24 mouse cellular contexts compared by ENCODE assay signal in the genomic region with DNA sequence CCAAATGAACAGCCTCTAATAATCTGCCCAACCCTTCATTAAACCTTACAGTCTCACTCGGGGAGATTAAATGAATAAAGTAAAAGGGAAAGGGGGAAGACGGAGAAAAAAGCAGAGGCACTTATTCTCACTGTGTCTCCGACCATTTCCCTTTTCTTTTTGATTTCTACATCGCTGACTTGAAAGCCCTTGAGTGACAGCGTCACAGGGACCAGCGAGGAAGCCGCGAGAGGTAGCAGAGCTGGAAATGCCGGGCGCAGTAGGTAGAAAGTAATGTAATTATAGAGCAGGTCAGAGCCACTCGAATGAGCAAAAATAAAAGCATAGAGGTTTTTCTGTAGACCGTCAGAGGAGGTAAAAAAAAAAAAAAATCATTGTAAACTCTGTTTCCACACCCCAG. TPM values are rescaled to one million over a fixed set of nuclear protein-coding genes. Genes with fewer than 3 reads are reported as not detected.
DNase-seq lines count a peak whose midpoint lies in the region; ATAC-seq and TF ChIP-seq lines count a peak whose summit lies in the region.
"Had no signal": no experiment of that assay in that cellular context is flagged by ENCODE, and none has a peak within 500 bp of the region (broad histone marks: within the 10 kb centered on the region; RNA-seq: fewer than 3 reads in every experiment).

No protein-coding gene starts in this region.

- TF ChIP-seq POLR2A in liver, adult 2 months (IDR thresholded peaks at IDR 0.05; ENCODE audit: extremely low read depth, insufficient read depth, low read length) = no peak

- no peak for ATAC-seq in forebrain, embryonic 12.5 days (ENCODE audit: low FRiP score)
- ATAC-seq in liver, embryonic 11.5 days (replicated peaks; ENCODE audit: low FRiP score) = no peak
- ATAC-seq in forebrain, embryonic 15.5 days (replicated peaks) = no peak
- ATAC-seq: intestine, postnatal 0 days had no signal

- 39% methylated on average over 12 of the region's 12 CpGs for WGBS in forebrain, embryonic 12.5 days
- 64% methylated on average over 12 of the region's 12 CpGs for WGBS in forebrain, embryonic 10.5 days
- WGBS in liver, adult 2 months = 86% methylated on average over 12 of the region's 12 CpGs
- 81% methylated on average over 12 of the region's 12 CpGs for WGBS in liver, embryonic 11.5 days
- 15% methylated on average over 12 of the region's 12 CpGs for WGBS in forebrain, embryonic 15.5 days

- no peak overlapping the region for H3K9ac ChIP-seq in forebrain, embryonic 12.5 days
- H3K9ac ChIP-seq in liver, adult 2 months (ENCODE audit: low read depth, low read length) = no peak overlapping the region
- no peak overlapping the region for H3K9ac ChIP-seq in liver, embryonic 11.5 days (ENCODE audit: low read depth, low read length)
- H3K9ac ChIP-seq in forebrain, embryonic 15.5 days (replicated peaks) = no peak overlapping the region
- H3K9ac ChIP-seq: embryonic facial prominence, embryonic 13.5 days; heart, embryonic 12.5 days; heart, embryonic 15.5 days; hindbrain, embryonic 14.5 days had no signal

- no peak overlapping the region for H3K4me2 ChIP-seq in forebrain, embryonic 12.5 days
- H3K4me2 ChIP-seq in liver, embryonic 11.5 days = no peak overlapping the region
- H3K4me2 ChIP-seq in forebrain, embryonic 15.5 days (replicated peaks) = no peak overlapping the region
- H3K4me2 ChIP-seq: embryonic facial prominence, embryonic 13.5 days; heart, embryonic 12.5 days; heart, embryonic 15.5 days; hindbrain, embryonic 14.5 days had no signal

- peaks cover 41% of the 10 kb centered on the region for H3K27me3 ChIP-seq in forebrain, embryonic 12.5 days
- peaks cover 47% of the 10 kb centered on the region for H3K27me3 ChIP-seq in forebrain, embryonic 10.5 days (ENCODE audit: poor library complexity, severe bottlenecking)
- no peaks in the 10 kb centered on the region for H3K27me3 ChIP-seq in liver, adult 2 months (ENCODE audit: control insufficient read depth, insufficient read depth, low read length)
- no peaks in the 10 kb centered on the region for H3K27me3 ChIP-seq in liver, embryonic 11.5 days (replicated peaks; ENCODE audit: control insufficient read depth, insufficient read depth, low read length)
- H3K27me3 ChIP-seq in forebrain, embryonic 15.5 days = peaks cover 4% of the 10 kb centered on the region; the same call in 1 of the 2 replicates
- H3K27me3 ChIP-seq: CH12.LX; embryonic facial prominence, embryonic 13.5 days; heart, embryonic 12.5 days had no signal

- DNase-seq in forebrain, embryonic 10.5 days (ENCODE audit: extremely low spot score, low spot score) = no peak
- peak; percentile 3 for DNase-seq in liver, adult 2 months (ENCODE audit: extremely low read depth, low read depth, low spot score)
- no peak for DNase-seq in liver, embryonic 11.5 days (ENCODE audit: low spot score)
- DNase-seq in heart, postnatal 10 days = no peak
- no peak for DNase-seq in heart, postnatal 25 days (ENCODE audit: low spot score)
- DNase-seq: adrenal gland, adult 2 months; adrenal gland, postnatal 14 days; B cell, adult 2 months; cerebellum, adult 11-12 months; cerebellum, adult 9-11 months; cerebellum, postnatal 25 days; gastrocnemius, postnatal 25 days; heart, adult 18-20 months; heart, postnatal 14 days; kidney, adult 2 months had no signal

- TF ChIP-seq CTCF in liver, adult 2 months (IDR thresholded peaks at IDR 0.05; ENCODE audit: low read depth, low read length) = no peak

- no peaks in the 10 kb centered on the region for H3K36me3 ChIP-seq in forebrain, embryonic 12.5 days (replicated peaks)
- peaks cover 11% of the 10 kb centered on the region; the same call in 1 of the 2 replicates for H3K36me3 ChIP-seq in forebrain, embryonic 10.5 days (replicated peaks)
- peaks cover 88% of the 10 kb centered on the region for H3K36me3 ChIP-seq in liver, adult 2 months (ENCODE audit: control insufficient read depth, insufficient read depth, low read length)
- peaks cover 11% of the 10 kb centered on the region for H3K36me3 ChIP-seq in liver, embryonic 11.5 days (ENCODE audit: control insufficient read depth, insufficient read depth, low read length)
- H3K36me3 ChIP-seq in forebrain, embryonic 15.5 days = no peaks in the 10 kb centered on the region
- H3K36me3 ChIP-seq: G1E; heart, embryonic 15.5 days had no signal

- peak overlapping the region; percentile 50; the same call in 1 of the 2 replicates for H3K27ac ChIP-seq in forebrain, embryonic 12.5 days
- no peak overlapping the region for H3K27ac ChIP-seq in forebrain, embryonic 10.5 days
- no peak overlapping the region for H3K27ac ChIP-seq in liver, adult 2 months (replicated peaks; ENCODE audit: insufficient read depth, low read depth, low read length)
- H3K27ac ChIP-seq in liver, embryonic 11.5 days (ENCODE audit: low read depth, low read length) = no peak overlapping the region
- 0 out of 2 replicates have a peak overlapping the region, but pooled peaks have one; percentile 14 for H3K27ac ChIP-seq in forebrain, embryonic 15.5 days (replicated peaks)
- H3K27ac ChIP-seq: embryonic facial prominence, embryonic 13.5 days; heart, embryonic 15.5 days; hindbrain, embryonic 14.5 days had no signal

- peaks cover 14% of the 10 kb centered on the region; the same call in 1 of the 2 replicates for H3K9me3 ChIP-seq in forebrain, embryonic 12.5 days
- H3K9me3 ChIP-seq in forebrain, embryonic 10.5 days = peaks cover 15% of the 10 kb centered on the region
- peaks cover 9% of the 10 kb centered on the region; the same call in 1 of the 2 replicates for H3K9me3 ChIP-seq in liver, embryonic 11.5 days (ENCODE audit: control insufficient read depth, low read length)
- H3K9me3 ChIP-seq in forebrain, embryonic 15.5 days = peaks cover 8% of the 10 kb centered on the region; the same call in 1 of the 2 replicates

- no peak overlapping the region for H3K4me3 ChIP-seq in forebrain, embryonic 12.5 days (replicated peaks)
- no peak overlapping the region for H3K4me3 ChIP-seq in forebrain, embryonic 10.5 days
- no peak overlapping the region for H3K4me3 ChIP-seq in liver, adult 2 months (ENCODE audit: insufficient read depth, low read depth, low read length)
- no peak overlapping the region for H3K4me3 ChIP-seq in liver, embryonic 11.5 days (ENCODE audit: low read depth, low read length)
- H3K4me3 ChIP-seq in forebrain, embryonic 15.5 days = no peak overlapping the region
- H3K4me3 ChIP-seq: embryonic facial prominence, embryonic 13.5 days; heart, embryonic 12.5 days; heart, embryonic 15.5 days had no signal

- H3K79me2 ChIP-seq in liver, adult 2 months (ENCODE audit: control insufficient read depth, insufficient read depth, low read length) = no peaks in the 10 kb centered on the region

- intact Hi-C loops in heart, postnatal 10 days (cut with DNase I) = no loop called here
- intact Hi-C loops in heart, postnatal 25 days (cut with DNase I) = no loop called here

- H3K4me1 ChIP-seq in forebrain, embryonic 12.5 days = peaks cover 22% of the 10 kb centered on the region
- H3K4me1 ChIP-seq in forebrain, embryonic 10.5 days = peaks cover 45% of the 10 kb centered on the region
- H3K4me1 ChIP-seq in liver, adult 2 months (ENCODE audit: control insufficient read depth, insufficient read depth, low read length) = no peaks in the 10 kb centered on the region
- no peaks in the 10 kb centered on the region for H3K4me1 ChIP-seq in liver, embryonic 11.5 days (replicated peaks; ENCODE audit: control insufficient read depth, insufficient read depth, low read length)
- peaks cover 6% of the 10 kb centered on the region; the same call in 1 of the 2 replicates for H3K4me1 ChIP-seq in forebrain, embryonic 15.5 days
- H3K4me1 ChIP-seq: heart, embryonic 12.5 days; heart, embryonic 15.5 days had no signal

RNA-seq across cellular contexts. Expression of a gene that starts 46.5 kb away (rescaled TPM):
- polyA plus RNA-seq in forebrain, embryonic 12.5 days (2016; fragmentation: Nextera tagmentation; extraction: Ambion mirVana) = 4.0 and 4.9 TPM in 2 replicates
- 7.3 and 7.6 TPM in 2 replicates for polyA plus RNA-seq in forebrain, embryonic 10.5 days (2016; fragmentation: Nextera tagmentation; extraction: Ambion mirVana)
- total RNA-seq in liver, adult 2 months (2014; rRNA removed) = 3,064 and 4,344 TPM in 2 replicates
- 3,470 and 3,993 TPM in 2 replicates for polyA plus RNA-seq in liver, adult 2 months (2012; rRNA removed)
- polyA plus RNA-seq in liver, embryonic 11.5 days (2014; fragmentation: Nextera tagmentation; extraction: Ambion mirVana) = 65.1 and 72.4 TPM in 2 replicates
- polyA plus RNA-seq in forebrain, embryonic 15.5 days (2015; fragmentation: Nextera tagmentation; extraction: Ambion mirVana) = 4.5 and 6.3 TPM in 2 replicates
- total RNA-seq in heart, postnatal 10 days (2021) = 1 to 10 TPM; 3.4 to 4.2 TPM
- total RNA-seq in heart, postnatal 25 days (2021) = 1 to 10 TPM; 4.3 to 4.4 TPM
- total RNA-seq: G1E had no signal
- polyA plus RNA-seq: G1E had no signal

RNA-seq across cellular contexts. Expression of a gene that starts 55.9 kb away (rescaled TPM):
- polyA plus RNA-seq in forebrain, embryonic 12.5 days (2016; fragmentation: Nextera tagmentation; extraction: Ambion mirVana) = 97.6 and 104 TPM in 2 replicates
- 92.9 and 97.4 TPM in 2 replicates for polyA plus RNA-seq in forebrain, embryonic 10.5 days (2016; fragmentation: Nextera tagmentation; extraction: Ambion mirVana)
- total RNA-seq in liver, adult 2 months (2014; rRNA removed) = 16.3 and 17.2 TPM in 2 replicates
- 19.1 and 22.0 TPM in 2 replicates for polyA plus RNA-seq in liver, adult 2 months (2012; rRNA removed)
- 75.3 and 77.5 TPM in 2 replicates for polyA plus RNA-seq in liver, embryonic 11.5 days (2014; fragmentation: Nextera tagmentation; extraction: Ambion mirVana)
- polyA plus RNA-seq in forebrain, embryonic 15.5 days (2015; fragmentation: Nextera tagmentation; extraction: Ambion mirVana) = 57.5 and 63.0 TPM in 2 replicates
- total RNA-seq in heart, postnatal 10 days (2021) = 10 to 100 TPM; 31.2 to 35.5 TPM
- total RNA-seq in heart, postnatal 25 days (2021) = 10 to 100 TPM; 13.1 to 17.0 TPM

Comparison
In these comparisons a context has a peak if more than half of its experiments do, and no peak if none do; other contexts are left out.
1. H3K27ac ChIP-seq: peak in forebrain, embryonic 12.5 days (single experiment) and forebrain, embryonic 15.5 days (single experiment); none in forebrain, embryonic 10.5 days (single experiment), liver, adult 2 months (single experiment) and liver, embryonic 11.5 days (single experiment).
2. RNA of a gene that starts 46.5 kb away (polyA plus RNA-seq): 3,470 to 3,993 TPM in liver, adult 2 months; 65.1 to 72.4 TPM in liver, embryonic 11.5 days, 7.3 to 7.6 TPM in forebrain, embryonic 10.5 days, 4.5 to 6.3 TPM in forebrain, embryonic 15.5 days and 4.0 to 4.9 TPM in forebrain, embryonic 12.5 days; every median in the first group is over 10 times any median in the second.